Mouse (Mus musculus) lung, embryonic 16.5 days (tissue): ENCODE measurements around the gene Slc29a3. TPM values are rescaled to one million over a fixed set of nuclear protein-coding genes. Genes with fewer than 3 reads are reported as not detected.

Experiments
- ATAC-seq: fragments of 200-750 bp; cut with Nextera tagmentation; 2 replicates; pipeline ENCODE4 v1.8.0; 2017; ENCODE audit warnings: low read depth, mild to moderate bottlenecking, moderate library complexity
- H3K27ac ChIP-seq: fragments of 300-500 bp; sonication (generic); 2 replicates; pipeline ENCODE4 v1.5.1; 2014; ENCODE audit warnings: mild to moderate bottlenecking, control low read depth, low read length
- H3K27me3 ChIP-seq: fragments of 300-500 bp; sonication (generic); 2 replicates; pipeline ENCODE4 v1.6.1; 2014; ENCODE audit warnings: low read depth, low read length, mixed read lengths; ENCODE audit not compliant: control insufficient read depth, insufficient read depth
- H3K36me3 ChIP-seq: fragments of 300-500 bp; sonication (generic); 2 replicates; pipeline ENCODE4 v1.6.1; 2014; ENCODE audit warnings: low read length; ENCODE audit not compliant: control insufficient read depth, insufficient read depth
- H3K4me1 ChIP-seq: fragments of 300-500 bp; sonication (generic); replicated peaks from 2 replicates; pipeline ENCODE4 v1.6.1; 2014; ENCODE audit warnings: low read length, mixed read lengths; ENCODE audit not compliant: control insufficient read depth, insufficient read depth
- H3K4me2 ChIP-seq: fragments of 300-500 bp; sonication (generic); 2 replicates; pipeline ENCODE4 v1.6.1; 2014; ENCODE audit warnings: low read depth, low read length, control low read depth
- H3K4me3 ChIP-seq: fragments of 300-500 bp; sonication (generic); 2 replicates; pipeline ENCODE4 v1.5.1; 2014; ENCODE audit warnings: mild to moderate bottlenecking, low read length, control low read depth
- H3K9ac ChIP-seq: fragments of 300-500 bp; sonication (generic); 2 replicates; pipeline ENCODE4 v1.6.1; 2014; ENCODE audit warnings: low read length, control low read depth
- H3K9me3 ChIP-seq: fragments of 300-500 bp; sonication (generic); 2 replicates; pipeline ENCODE4 v1.6.1; 2016; ENCODE audit warnings: low read length; ENCODE audit not compliant: control insufficient read depth
- WGBS: fragments of 180-500 bp; shearing (Covaris S2); extraction: QIAGEN DNeasy Blood & Tissue Kit; methylation state at CpG from one replicate; pipeline ENCODE4 v1.1.7; 2014; 5-methylcytosine and 5-hydroxymethylcytosine counted together
- polyA plus RNA-seq: library from polyadenylated mRNA; unstranded; fragments of >200 nt; fragmentation: Nextera tagmentation; extraction: Ambion mirVana; gene quantifications from 2 replicates; pipeline ENCODE4 v1.2.1, GENCODE M21; 2015

Slc29a3 gene
- polyA plus RNA-seq, 1 experiment from 2014 or later: 10.2 TPM

- 58% methylated on average over 4 of the region's 4 CpGs for WGBS
- Histone ChIP-seq H3K9ac (no peak overlapping the region), H3K27ac (no peak overlapping the region), H3K27me3 (no peaks in the 10 kb centered on the region), H3K4me2 (no peak overlapping the region), H3K9me3 (no peaks in the 10 kb centered on the region), H3K36me3 (no peaks in the 10 kb centered on the region), H3K4me1 (no peaks in the 10 kb centered on the region), H3K4me3 (no peak overlapping the region)
- no peak for ATAC-seq
These were observed 75.3 kb downstream of the Slc29a3 start for GRCm38 (mm10) chr10:60677319-60677718.

GRCm38 (mm10) chr10:60670166-60670565, 82.4 kb downstream of the Slc29a3 start:
- Histone ChIP-seq H3K4me1 (no peaks in the 10 kb centered on the region), H3K27ac (no peak overlapping the region), H3K9ac (no peak overlapping the region), H3K36me3 (no peaks in the 10 kb centered on the region), H3K4me2 (no peak overlapping the region), H3K9me3 (no peaks in the 10 kb centered on the region), H3K27me3 (no peaks in the 10 kb centered on the region), H3K4me3 (no peak overlapping the region)
- WGBS: 45% methylated on average over 8 of the region's 8 CpGs
- no peak for ATAC-seq

- H3K9me3 ChIP-seq: no peaks in the 10 kb centered on the region
- ATAC-seq: no peak
- no peak overlapping the region for H3K4me3 ChIP-seq
- no peaks in the 10 kb centered on the region for H3K36me3 ChIP-seq
- no peak overlapping the region for H3K4me2 ChIP-seq
- no peak overlapping the region for H3K27ac ChIP-seq
- WGBS: 64% methylated on average over 3 of the region's 3 CpGs
- no peaks in the 10 kb centered on the region for H3K4me1 ChIP-seq
- no peak overlapping the region for H3K9ac ChIP-seq
- H3K27me3 ChIP-seq: no peaks in the 10 kb centered on the region
These were observed 84.0 kb downstream of the Slc29a3 start for GRCm38 (mm10) chr10:60668591-60668990.

Other genes with a start within 250 kb of the Slc29a3 start
- 0.34 and 0.36 TPM in 2 replicates for gene Cdh23, start 56.3 kb downstream of the Slc29a3 start, polyA plus RNA-seq
- 6.7 and 7.3 TPM in 2 replicates for gene Unc5b, start 78.8 kb upstream of the Slc29a3 start, polyA plus RNA-seq